Mouse (Mus musculus): ENCODE results near the gene Tm2d1.
A peak's percentile ranks its signal among the peaks of the same experiment; 100 is the strongest.

Gene Tm2d1

GRCm38 (mm10) chr4:98322223-98322622, 60.9 kb downstream of the Tm2d1 start:
- DNase-seq (ENCODE audit: low read depth, low spot score): peak; percentile 79

GRCm38 (mm10) chr4:98321371-98322111, 61.6 kb downstream of the Tm2d1 start:
- no peak for DNase-seq (ENCODE audit: low read depth, low spot score)

GRCm38 (mm10) chr4:98318769-98319168, 64.3 kb downstream of the Tm2d1 start:
- DNase-seq (ENCODE audit: low read depth, low spot score): no peak

- DNase-seq (ENCODE audit: low read depth, low spot score): no peak
These were observed 66.0 kb downstream of the Tm2d1 start for GRCm38 (mm10) chr4:98317149-98317548.

Measured in telencephalon, adult 2 months (tissue).